Mouse (Mus musculus) heart, adult 8-10 months (tissue): Measurements from ENCODE around the gene Arid5b. TPM values are rescaled to one million over a fixed set of nuclear protein-coding genes. Genes with fewer than 3 reads are reported as not detected.

Experiments
- DNase-seq: peaks from one replicate; pipeline ENCODE4 v3.0.0; 2022; ENCODE audit warnings: low spot score
- total RNA-seq, 4 experiments: library from RNA; stranded (reverse); gene quantifications; 2 replicates each; pipeline ENCODE4 v1.2.4; 2022

Gene Arid5b
- total RNA-seq, 4 experiments from 2014 or later: 17.7 to 25.4 (median 18.5) TPM

GRCm38 (mm10) chr10:68090544-68090943 lies 188.0 kb downstream of the Arid5b start:
- no peak for DNase-seq

GRCm38 (mm10) chr10:68090197-68090535 lies 188.4 kb downstream of the Arid5b start:
- peak; percentile 95 for DNase-seq

- no peak for DNase-seq
Measured at GRCm38 (mm10) chr10:68089435-68090196, 188.9 kb downstream of the Arid5b start.

GRCm38 (mm10) chr10:68087722-68088121 lies 190.8 kb downstream of the Arid5b start:
- DNase-seq: no peak

- DNase-seq: no peak
Measured at GRCm38 (mm10) chr10:68086973-68087372, 191.6 kb downstream of the Arid5b start.

GRCm38 (mm10) chr10:68085574-68085973 lies 193.0 kb downstream of the Arid5b start:
- DNase-seq: no peak

GRCm38 (mm10) chr10:68081712-68082111 lies 196.8 kb downstream of the Arid5b start:
- DNase-seq: peak; percentile 70

- no peak for DNase-seq
Measured at GRCm38 (mm10) chr10:68079910-68080670, 198.4 kb downstream of the Arid5b start.

- DNase-seq: no peak
Measured at GRCm38 (mm10) chr10:68078708-68079107, 199.8 kb downstream of the Arid5b start.

GRCm38 (mm10) chr10:68075181-68075580 lies 203.4 kb downstream of the Arid5b start:
- no peak for DNase-seq

- no peak for DNase-seq
Measured at GRCm38 (mm10) chr10:68074291-68074690, 204.2 kb downstream of the Arid5b start.

GRCm38 (mm10) chr10:68072626-68073025 lies 205.9 kb downstream of the Arid5b start:
- DNase-seq: no peak

GRCm38 (mm10) chr10:68071041-68071440 lies 207.5 kb downstream of the Arid5b start:
- DNase-seq: no peak

- no peak for DNase-seq
Measured at GRCm38 (mm10) chr10:68068426-68068825, 210.1 kb downstream of the Arid5b start.

GRCm38 (mm10) chr10:68067961-68068360 lies 210.6 kb downstream of the Arid5b start:
- DNase-seq: no peak

- DNase-seq: no peak
Measured at GRCm38 (mm10) chr10:68066173-68066572, 212.4 kb downstream of the Arid5b start.

GRCm38 (mm10) chr10:68064571-68064970 lies 214.0 kb downstream of the Arid5b start:
- DNase-seq: no peak

GRCm38 (mm10) chr10:68063806-68064545 lies 214.6 kb downstream of the Arid5b start:
- no peak for DNase-seq

GRCm38 (mm10) chr10:68061249-68061615 lies 217.3 kb downstream of the Arid5b start:
- DNase-seq: no peak

- DNase-seq: peak; percentile 42
Measured at GRCm38 (mm10) chr10:68060590-68061248, 217.8 kb downstream of the Arid5b start.

- DNase-seq: no peak
Measured at GRCm38 (mm10) chr10:68058378-68058777, 220.2 kb downstream of the Arid5b start.

GRCm38 (mm10) chr10:68057841-68058240 lies 220.7 kb downstream of the Arid5b start:
- no peak for DNase-seq
